Mouse (Mus musculus) CH12.LX (cell line): Measurements from ENCODE around the gene Tmed11.
"Not testable (repeated sequence)": the region's sequence is repeated elsewhere in the genome, so short reads cannot be mapped to it uniquely, and the experiment has no call there.

Experiments
- CHD1 ChIP-seq: IDR thresholded peaks from 2 replicates; pipeline ENCODE4 v1.6.1; 2012; ENCODE audit warnings: low read depth, low read length, improper control_type of control experiment, inconsistent platforms
- CTCF ChIP-seq, 2 experiments: IDR thresholded peaks in 1 of 2; conservative IDR thresholded peaks in 1 of 2; 2 replicates each; pipeline ENCODE4 v1.5.1; 2011 to 2012; ENCODE audit warnings: low read depth in 2 of 2, low read length in 2 of 2, improper control_type of control experiment in 1 of 2, inconsistent platforms in 1 of 2, mild to moderate bottlenecking in 1 of 2, moderate library complexity in 1 of 2
- MAFK ChIP-seq: IDR thresholded peaks from 2 replicates; pipeline ENCODE4 v1.6.1; 2011; ENCODE audit warnings: low read length, improper control_type of control experiment; ENCODE audit not compliant: insufficient replicate concordance
- MAX ChIP-seq: IDR thresholded peaks from 2 replicates; pipeline ENCODE4 v1.6.1; 2011; ENCODE audit warnings: low read length, improper control_type of control experiment
- RCOR1 ChIP-seq: conservative IDR thresholded peaks from 2 replicates; pipeline ENCODE4 v1.6.1; 2012; ENCODE audit warnings: low read depth, mild to moderate bottlenecking, inconsistent platforms, low read length, improper control_type of control experiment
- ZKSCAN1 ChIP-seq: IDR thresholded peaks from 2 replicates; pipeline ENCODE4 v1.6.1; 2012; ENCODE audit warnings: low read depth, inconsistent platforms, low read length, improper control_type of control experiment, borderline replicate concordance

- TF ChIP-seq ZKSCAN1; MAFK; CTCF (conservative IDR thresholded peaks at IDR 0.05 in 1 of 2, IDR thresholded peaks at IDR 0.05 in 1 of 2; ENCODE audit: low read depth in 2 of 2, low read length in 2 of 2); CHD1; RCOR1; MAX: not testable (repeated sequence)
Measured at GRCm38 (mm10) chr5:108751258-108751657, 43.9 kb downstream of the Tmed11 start.
